Mouse (Mus musculus) embryonic facial prominence, embryonic 13.5 days (tissue): ENCODE data around the gene Ppp1r12b. TPM values are rescaled to one million over a fixed set of nuclear protein-coding genes. Genes with fewer than 3 reads are reported as not detected.

Experiments
- ATAC-seq: fragments of 200-750 bp; cut with Nextera tagmentation; 2 replicates; pipeline ENCODE4 v1.8.0; 2017; ENCODE audit warnings: low read depth; ENCODE audit not compliant: insufficient number of reproducible peaks, insufficient read depth, low FRiP score, low TSS enrichment
- H3K27ac ChIP-seq: fragments of 300-500 bp; sonication (generic); 2 replicates; pipeline ENCODE4 v1.5.1; 2015; ENCODE audit warnings: moderate library complexity, mild to moderate bottlenecking, inconsistent platforms
- H3K27me3 ChIP-seq: fragments of 300-500 bp; sonication (generic); 2 replicates; pipeline ENCODE4 v1.6.1; 2015; ENCODE audit warnings: mild to moderate bottlenecking, inconsistent platforms
- H3K36me3 ChIP-seq: fragments of 300-500 bp; sonication (generic); 2 replicates; pipeline ENCODE4 v1.6.1; 2015; ENCODE audit warnings: mild to moderate bottlenecking, inconsistent platforms
- H3K4me1 ChIP-seq: fragments of 300-500 bp; sonication (generic); 2 replicates; pipeline ENCODE4 v1.6.1; 2015; ENCODE audit warnings: inconsistent platforms
- H3K4me2 ChIP-seq: fragments of 300-500 bp; sonication (generic); 2 replicates; pipeline ENCODE4 v1.6.1; 2015; ENCODE audit warnings: moderate library complexity, mild to moderate bottlenecking, inconsistent platforms
- H3K4me3 ChIP-seq: fragments of 300-500 bp; sonication (generic); 2 replicates; pipeline ENCODE4 v1.5.1; 2015; ENCODE audit warnings: mild to moderate bottlenecking, inconsistent platforms
- H3K9ac ChIP-seq: fragments of 300-500 bp; sonication (generic); 2 replicates; pipeline ENCODE4 v1.6.1; 2015; ENCODE audit warnings: mild to moderate bottlenecking, inconsistent platforms
- H3K9me3 ChIP-seq: fragments of 300-500 bp; sonication (generic); 2 replicates; pipeline ENCODE4 v1.6.1; 2016; ENCODE audit warnings: inconsistent platforms
- WGBS: fragments of 180-500 bp; shearing (Covaris S2); methylation state at CpG from one replicate; pipeline ENCODE4 v1.1.7; 2015; ENCODE audit warnings: mixed read lengths; 5-methylcytosine and 5-hydroxymethylcytosine counted together
- polyA plus RNA-seq: library from polyadenylated mRNA; unstranded; fragments of >200 nt; fragmentation: Nextera tagmentation; extraction: Ambion mirVana; gene quantifications from 2 replicates; pipeline ENCODE4 v1.2.1, GENCODE M21; 2015

Gene Ppp1r12b
- polyA plus RNA-seq, 1 experiment from 2014 or later: 9.9 TPM

- H3K9ac ChIP-seq: no peak overlapping the region
- H3K27ac ChIP-seq: no peak overlapping the region
- no peaks in the 10 kb centered on the region for H3K27me3 ChIP-seq
- H3K4me1 ChIP-seq: no peaks in the 10 kb centered on the region
- no peak overlapping the region for H3K4me2 ChIP-seq
- H3K9me3 ChIP-seq: no peaks in the 10 kb centered on the region
- no peak for ATAC-seq
- H3K36me3 ChIP-seq: no peaks in the 10 kb centered on the region
- 58% methylated on average over 6 of the region's 6 CpGs for WGBS
- H3K4me3 ChIP-seq: no peak overlapping the region
Observed at GRCm38 (mm10) chr1:134741433-134741832, 214.3 kb downstream of the Ppp1r12b start.

DNA sequence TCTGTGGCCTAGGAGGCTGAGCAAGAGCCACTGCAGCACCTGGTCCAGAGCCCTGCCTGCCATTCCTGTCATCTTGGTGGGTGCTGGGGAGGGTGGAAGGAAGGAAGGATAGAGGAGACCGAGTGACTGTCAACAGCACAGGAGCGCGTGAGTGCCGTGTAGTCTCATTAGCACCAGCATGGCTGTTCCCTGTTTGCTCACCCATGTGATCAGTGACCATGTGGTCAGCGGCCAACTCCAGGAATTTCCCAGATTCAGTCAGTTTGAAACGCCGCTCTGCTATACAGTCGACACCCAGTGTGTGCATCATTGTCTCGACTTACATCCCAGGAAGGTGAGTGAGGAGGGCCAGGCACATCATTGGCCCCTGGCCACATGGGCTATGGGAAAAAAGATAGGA, 218.3 kb downstream of the Ppp1r12b start:
- Histone ChIP-seq H3K9ac (no peak overlapping the region), H3K4me3 (no peak overlapping the region), H3K27me3 (no peaks in the 10 kb centered on the region), H3K4me2 (no peak overlapping the region), H3K27ac (no peak overlapping the region), H3K36me3 (no peaks in the 10 kb centered on the region), H3K4me1 (no peaks in the 10 kb centered on the region), H3K9me3 (no peaks in the 10 kb centered on the region)
- WGBS: 68% methylated on average over 9 of the region's 9 CpGs
- no peak for ATAC-seq

DNA sequence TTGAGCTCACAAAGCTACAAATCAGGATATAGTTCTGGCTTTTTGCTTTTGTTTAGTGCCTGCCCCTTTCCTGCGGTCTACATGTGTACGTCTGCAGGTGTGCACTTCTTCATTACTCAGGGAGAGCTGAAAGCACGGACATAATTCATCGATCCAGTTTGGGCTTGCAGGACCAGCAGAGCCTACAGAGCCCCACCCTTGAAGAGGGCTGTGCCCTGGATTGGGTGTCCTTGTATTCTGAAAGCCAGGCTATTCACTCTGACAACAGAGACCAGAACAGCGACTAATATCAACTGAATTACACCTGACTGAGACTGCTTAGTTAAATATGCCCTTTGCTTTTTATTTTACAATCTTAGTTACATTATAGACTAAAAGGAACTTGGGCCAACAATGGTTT, 222.1 kb downstream of the Ppp1r12b start:
- no peaks in the 10 kb centered on the region for H3K9me3 ChIP-seq
- no peak overlapping the region for H3K4me2 ChIP-seq
- WGBS: 82% methylated on average over 5 of the region's 5 CpGs
- H3K4me3 ChIP-seq: no peak overlapping the region
- H3K36me3 ChIP-seq: no peaks in the 10 kb centered on the region
- H3K4me1 ChIP-seq: no peaks in the 10 kb centered on the region
- no peak overlapping the region for H3K9ac ChIP-seq
- no peak overlapping the region for H3K27ac ChIP-seq
- H3K27me3 ChIP-seq: no peaks in the 10 kb centered on the region
- ATAC-seq: no peak

GRCm38 (mm10) chr1:134727256-134727655, 228.5 kb downstream of the Ppp1r12b start:
- Histone ChIP-seq H3K4me3 (no peak overlapping the region), H3K36me3 (no peaks in the 10 kb centered on the region), H3K4me1 (no peaks in the 10 kb centered on the region), H3K27me3 (no peaks in the 10 kb centered on the region), H3K4me2 (no peak overlapping the region), H3K9me3 (no peaks in the 10 kb centered on the region), H3K9ac (no peak overlapping the region), H3K27ac (no peak overlapping the region)
- WGBS: 77% methylated on average over 8 of the region's 8 CpGs
- no peak for ATAC-seq

DNA sequence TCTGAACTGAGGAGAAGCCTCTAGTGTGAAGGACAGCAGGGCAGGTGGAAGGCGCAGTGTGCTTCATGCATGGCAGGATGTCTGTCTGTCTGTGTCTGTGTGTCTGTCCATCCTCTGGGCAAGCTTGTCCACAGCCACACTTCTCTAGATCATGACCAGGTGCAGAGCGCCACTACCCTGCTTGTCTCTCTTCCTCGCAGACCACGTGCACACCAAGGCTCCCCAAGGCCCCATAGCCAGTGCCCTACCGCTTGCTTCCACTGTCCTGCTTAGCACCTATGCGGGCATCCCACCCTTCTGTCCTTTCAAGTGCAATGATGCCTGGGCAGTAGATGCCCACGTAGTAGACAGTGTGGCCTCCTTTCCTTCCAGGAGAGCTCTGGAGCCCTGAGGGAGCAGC, 229.3 kb downstream of the Ppp1r12b start:
- Histone ChIP-seq H3K27me3 (no peaks in the 10 kb centered on the region), H3K36me3 (no peaks in the 10 kb centered on the region), H3K4me1 (no peaks in the 10 kb centered on the region), H3K4me2 (no peak overlapping the region), H3K27ac (no peak overlapping the region), H3K9ac (no peak overlapping the region), H3K9me3 (no peaks in the 10 kb centered on the region), H3K4me3 (no peak overlapping the region)
- WGBS: 87% methylated on average over 7 of the region's 7 CpGs
- no peak for ATAC-seq

GRCm38 (mm10) chr1:134725276-134725675, 230.5 kb downstream of the Ppp1r12b start:
- no peak overlapping the region for H3K4me3 ChIP-seq
- no peak overlapping the region for H3K27ac ChIP-seq
- H3K9me3 ChIP-seq: no peaks in the 10 kb centered on the region
- ATAC-seq: no peak
- H3K27me3 ChIP-seq: no peaks in the 10 kb centered on the region
- H3K9ac ChIP-seq: no peak overlapping the region
- H3K4me2 ChIP-seq: no peak overlapping the region
- H3K4me1 ChIP-seq: no peaks in the 10 kb centered on the region
- WGBS: 51% methylated on average over 5 of the region's 5 CpGs
- no peaks in the 10 kb centered on the region for H3K36me3 ChIP-seq

DNA sequence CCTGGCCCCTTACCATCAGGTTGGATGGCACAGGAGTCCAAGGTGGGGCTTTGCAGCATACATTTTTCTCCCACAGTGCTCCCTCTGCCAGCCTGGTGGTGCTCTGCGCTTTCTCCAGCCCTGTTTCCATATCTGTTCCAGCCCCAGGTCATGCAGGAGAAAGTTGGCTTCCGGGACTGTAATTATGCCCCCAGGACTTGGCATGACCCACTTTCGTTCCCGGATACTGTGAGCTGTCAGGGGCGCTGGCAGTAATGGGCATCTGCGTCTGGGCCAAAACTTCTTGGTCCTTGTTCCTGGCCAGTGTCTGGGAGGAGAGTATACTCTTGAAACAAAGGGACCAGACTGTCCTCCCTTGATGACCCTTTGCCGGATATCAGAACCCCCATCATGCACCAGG, 232.9 kb downstream of the Ppp1r12b start:
- WGBS: 77% methylated on average over 7 of the region's 7 CpGs

DNA sequence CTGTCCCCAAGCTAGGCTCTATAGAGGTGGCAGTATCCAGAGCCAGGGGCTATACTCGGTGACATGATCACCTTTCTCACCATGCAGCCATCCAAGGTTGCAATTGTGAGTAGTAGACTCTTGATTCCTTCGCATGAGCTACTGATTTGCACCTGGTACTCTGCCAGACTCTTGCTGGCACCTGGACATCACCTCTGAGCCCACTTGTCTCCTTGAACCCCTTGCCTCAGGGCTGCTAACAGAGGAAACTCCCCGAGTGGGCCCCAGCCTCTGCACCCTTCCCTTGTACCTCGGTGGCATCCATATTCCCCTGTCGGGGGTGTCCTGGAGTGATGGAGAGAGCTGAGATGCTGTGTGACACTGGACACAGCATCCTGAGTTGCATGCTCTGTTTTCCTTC, 234.3 kb downstream of the Ppp1r12b start:
- no peak overlapping the region for H3K9ac ChIP-seq
- no peak for ATAC-seq
- H3K27me3 ChIP-seq: no peaks in the 10 kb centered on the region
- no peak overlapping the region for H3K27ac ChIP-seq
- no peak overlapping the region for H3K4me3 ChIP-seq
- H3K4me1 ChIP-seq: peaks cover 9% of the 10 kb centered on the region
- H3K9me3 ChIP-seq: no peaks in the 10 kb centered on the region
- 81% methylated on average over 5 of the region's 5 CpGs for WGBS
- no peak overlapping the region for H3K4me2 ChIP-seq
- no peaks in the 10 kb centered on the region for H3K36me3 ChIP-seq

More for the DNA sequence above, 232.9 kb downstream of the Ppp1r12b start:
- Histone ChIP-seq H3K36me3 (no peaks in the 10 kb centered on the region), H3K9me3 (no peaks in the 10 kb centered on the region), H3K4me2 (no peak overlapping the region), H3K27me3 (no peaks in the 10 kb centered on the region), H3K27ac (no peak overlapping the region), H3K4me1 (peaks cover 9% of the 10 kb centered on the region), H3K4me3 (no peak overlapping the region), H3K9ac (no peak overlapping the region)
- no peak for ATAC-seq

- 60% methylated on average over 12 of the region's 12 CpGs for WGBS
Observed at GRCm38 (mm10) chr1:134719718-134720304, 235.9 kb downstream of the Ppp1r12b start.

DNA sequence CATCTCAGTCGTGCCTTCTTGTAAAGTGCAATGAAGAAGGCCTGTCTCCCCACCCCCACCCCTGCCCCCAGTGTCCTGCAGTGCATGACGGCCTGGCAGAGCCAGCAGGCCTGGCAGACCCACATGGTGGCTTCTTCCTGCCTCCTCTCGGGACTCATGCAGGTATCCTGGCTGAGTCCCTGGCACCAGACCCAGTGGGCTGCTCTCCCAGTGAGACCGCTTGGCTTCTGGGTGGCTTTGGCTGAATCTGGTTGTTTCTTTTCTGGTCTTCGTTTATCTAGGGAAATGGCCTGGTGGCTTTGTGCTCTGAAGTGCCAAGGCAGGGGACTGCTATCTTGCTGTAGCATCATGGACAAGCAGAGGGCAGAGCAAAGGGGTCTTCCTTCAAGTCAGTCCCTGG, 240.7 kb downstream of the Ppp1r12b start:
- 69% methylated on average over 5 of the region's 5 CpGs for WGBS
- Histone ChIP-seq H3K36me3 (no peaks in the 10 kb centered on the region), H3K4me1 (peaks cover 9% of the 10 kb centered on the region), H3K4me3 (no peak overlapping the region), H3K4me2 (no peak overlapping the region), H3K27me3 (peaks cover 39% of the 10 kb centered on the region), H3K27ac (no peak overlapping the region), H3K9ac (no peak overlapping the region), H3K9me3 (no peaks in the 10 kb centered on the region)
- no peak for ATAC-seq

More at GRCm38 (mm10) chr1:134719718-134720304, 235.9 kb downstream of the Ppp1r12b start:
- ATAC-seq: no peak
- no peaks in the 10 kb centered on the region for H3K27me3 ChIP-seq
- no peak overlapping the region for H3K27ac ChIP-seq
- no peak overlapping the region for H3K4me2 ChIP-seq
- no peaks in the 10 kb centered on the region for H3K9me3 ChIP-seq
- H3K4me3 ChIP-seq: no peak overlapping the region
- H3K9ac ChIP-seq: no peak overlapping the region
- H3K4me1 ChIP-seq: peaks cover 9% of the 10 kb centered on the region
- H3K36me3 ChIP-seq: no peaks in the 10 kb centered on the region

GRCm38 (mm10) chr1:134714166-134714565, 241.6 kb downstream of the Ppp1r12b start:
- Histone ChIP-seq H3K27ac (no peak overlapping the region), H3K9ac (no peak overlapping the region), H3K4me2 (no peak overlapping the region), H3K27me3 (peaks cover 48% of the 10 kb centered on the region), H3K9me3 (no peaks in the 10 kb centered on the region), H3K4me3 (no peak overlapping the region), H3K36me3 (no peaks in the 10 kb centered on the region), H3K4me1 (peaks cover 8% of the 10 kb centered on the region; the same call in 1 of the 2 replicates)
- WGBS: 67% methylated on average over 8 of the region's 8 CpGs
- no peak for ATAC-seq

- peaks cover 55% of the 10 kb centered on the region for H3K27me3 ChIP-seq
- no peak overlapping the region for H3K4me3 ChIP-seq
- 15% methylated on average over 11 of the region's 11 CpGs for whole genome bisulfite sequencing
- H3K9me3 ChIP-seq: no peaks in the 10 kb centered on the region
- H3K4me1 ChIP-seq: peaks cover 12% of the 10 kb centered on the region
- H3K9ac ChIP-seq: no peak overlapping the region
- H3K4me2 ChIP-seq: no peak overlapping the region
- no peak overlapping the region for H3K27ac ChIP-seq
- ATAC-seq: no peak
- no peaks in the 10 kb centered on the region for H3K36me3 ChIP-seq
Observed at GRCm38 (mm10) chr1:134713421-134713969, 242.2 kb downstream of the Ppp1r12b start.
